Mouse (Mus musculus): Measurements from ENCODE around the gene Gadd45b. TPM values are rescaled to one million over a fixed set of nuclear protein-coding genes. Genes with fewer than 3 reads are reported as not detected.

Gadd45b gene
- polyA plus RNA-seq, 1 experiment from 2014 or later = 9.0 TPM

GRCm38 (mm10) chr10:80938831-80939550, 9.1 kb downstream of the Gadd45b start:
- no peaks in the 10 kb centered on the region for H3K36me3 ChIP-seq
- ATAC-seq (ENCODE audit: low FRiP score) = peak; percentile 39
- peak overlapping the region; percentile 35 for H3K4me3 ChIP-seq (replicated peaks)
- peak overlapping the region; percentile 37; the same call in 1 of the 2 replicates for H3K9ac ChIP-seq (replicated peaks)
- H3K4me2 ChIP-seq = peak overlapping the region; percentile 73
- peaks cover 31% of the 10 kb centered on the region for H3K27me3 ChIP-seq (replicated peaks)
- H3K4me1 ChIP-seq = peaks cover 61% of the 10 kb centered on the region
- no peaks in the 10 kb centered on the region for H3K9me3 ChIP-seq (replicated peaks)
- 10% methylated on average over 15 of the region's 15 CpGs for WGBS
- H3K27ac ChIP-seq (replicated peaks) = peak overlapping the region; percentile 80

- Histone ChIP-seq H3K27me3 (replicated peaks) (peaks cover 24% of the 10 kb centered on the region), H3K4me3 (replicated peaks) (peak overlapping the region; percentile 35), H3K36me3 (no peaks in the 10 kb centered on the region), H3K4me2 (peak overlapping the region; percentile 73), H3K9ac (replicated peaks) (peak overlapping the region; percentile 37), H3K9me3 (replicated peaks) (no peaks in the 10 kb centered on the region), H3K27ac (replicated peaks) (peak overlapping the region; percentile 80), H3K4me1 (peaks cover 59% of the 10 kb centered on the region)
- ATAC-seq (ENCODE audit: low FRiP score) = peak; percentile 76
- 3% methylated on average over 28 of the region's 28 CpGs for WGBS
These were observed 9.8 kb downstream of the Gadd45b start for GRCm38 (mm10) chr10:80939671-80940070.

- WGBS = 35% methylated on average over 8 of the region's 8 CpGs
- Histone ChIP-seq H3K4me2 (peak overlapping the region; percentile 73), H3K4me1 (peaks cover 56% of the 10 kb centered on the region), H3K4me3 (replicated peaks) (peak overlapping the region; percentile 35; the same call in 1 of the 2 replicates), H3K9ac (replicated peaks) (peak overlapping the region; percentile 37; the same call in 1 of the 2 replicates), H3K36me3 (no peaks in the 10 kb centered on the region), H3K27ac (replicated peaks) (peak overlapping the region; percentile 80), H3K9me3 (replicated peaks) (no peaks in the 10 kb centered on the region), H3K27me3 (replicated peaks) (peaks cover 18% of the 10 kb centered on the region)
- ATAC-seq (ENCODE audit: low FRiP score) = no peak
These were observed 10.6 kb downstream of the Gadd45b start for GRCm38 (mm10) chr10:80940320-80940987.

- Histone ChIP-seq H3K27me3 (replicated peaks) (peaks cover 15% of the 10 kb centered on the region), H3K9ac (replicated peaks) (no peak overlapping the region), H3K9me3 (replicated peaks) (no peaks in the 10 kb centered on the region), H3K4me1 (peaks cover 51% of the 10 kb centered on the region), H3K27ac (replicated peaks) (0 out of 2 replicates have a peak overlapping the region, but pooled peaks have one; percentile 80), H3K4me3 (replicated peaks) (no peak overlapping the region), H3K4me2 (peak overlapping the region; percentile 73; the same call in 1 of the 2 replicates), H3K36me3 (no peaks in the 10 kb centered on the region)
- no peak for ATAC-seq (ENCODE audit: low FRiP score)
- WGBS = 90% methylated on average over 2 of the region's 2 CpGs
These were observed 11.1 kb downstream of the Gadd45b start for GRCm38 (mm10) chr10:80940988-80941347.

- Histone ChIP-seq H3K4me1 (peaks cover 36% of the 10 kb centered on the region), H3K27ac (replicated peaks) (no peak overlapping the region), H3K27me3 (replicated peaks) (no peaks in the 10 kb centered on the region; the same call in 1 of the 2 replicates), H3K9me3 (replicated peaks) (no peaks in the 10 kb centered on the region), H3K9ac (replicated peaks) (no peak overlapping the region), H3K36me3 (no peaks in the 10 kb centered on the region), H3K4me3 (replicated peaks) (no peak overlapping the region), H3K4me2 (no peak overlapping the region)
- 74% methylated on average over 8 of the region's 8 CpGs for WGBS
- ATAC-seq (ENCODE audit: low FRiP score) = no peak
These were observed 13.0 kb downstream of the Gadd45b start for GRCm38 (mm10) chr10:80942919-80943318.

- H3K27ac ChIP-seq (replicated peaks) = no peak overlapping the region
- no peak overlapping the region for H3K4me3 ChIP-seq (replicated peaks)
- no peak for ATAC-seq (ENCODE audit: low FRiP score)
- H3K9me3 ChIP-seq (replicated peaks) = no peaks in the 10 kb centered on the region
- H3K36me3 ChIP-seq = no peaks in the 10 kb centered on the region
- peaks cover 29% of the 10 kb centered on the region for H3K4me1 ChIP-seq
- WGBS = 75% methylated on average over 9 of the region's 9 CpGs
- no peak overlapping the region for H3K9ac ChIP-seq (replicated peaks)
- no peaks in the 10 kb centered on the region for H3K27me3 ChIP-seq (replicated peaks)
- H3K4me2 ChIP-seq = no peak overlapping the region
These were observed 13.8 kb downstream of the Gadd45b start for GRCm38 (mm10) chr10:80943701-80944100.

- H3K4me3 ChIP-seq (replicated peaks) = no peak overlapping the region
- no peak overlapping the region for H3K27ac ChIP-seq (replicated peaks)
- ATAC-seq (ENCODE audit: low FRiP score) = no peak
- H3K36me3 ChIP-seq = no peaks in the 10 kb centered on the region
- H3K4me1 ChIP-seq = peaks cover 24% of the 10 kb centered on the region
- 82% methylated on average over 5 of the region's 5 CpGs for WGBS
- no peak overlapping the region for H3K9ac ChIP-seq (replicated peaks)
- H3K27me3 ChIP-seq (replicated peaks) = no peaks in the 10 kb centered on the region
- H3K4me2 ChIP-seq = no peak overlapping the region
- H3K9me3 ChIP-seq (replicated peaks) = no peaks in the 10 kb centered on the region
These were observed 14.4 kb downstream of the Gadd45b start for GRCm38 (mm10) chr10:80944231-80944630.

GRCm38 (mm10) chr10:80946684-80947437, 17.0 kb downstream of the Gadd45b start:
- H3K36me3 ChIP-seq = no peaks in the 10 kb centered on the region
- no peak overlapping the region for H3K9ac ChIP-seq (replicated peaks)
- ATAC-seq (ENCODE audit: low FRiP score) = no peak
- H3K4me2 ChIP-seq = no peak overlapping the region
- no peak overlapping the region for H3K27ac ChIP-seq (replicated peaks)
- WGBS = 67% methylated on average over 14 of the region's 14 CpGs
- no peaks in the 10 kb centered on the region for H3K27me3 ChIP-seq (replicated peaks)
- H3K4me1 ChIP-seq = 0 out of 2 replicates have a peak, but pooled peaks cover 4% of the 10 kb centered on the region
- no peaks in the 10 kb centered on the region for H3K9me3 ChIP-seq (replicated peaks)
- H3K4me3 ChIP-seq (replicated peaks) = no peak overlapping the region

- no peak overlapping the region for H3K9ac ChIP-seq (replicated peaks)
- no peak overlapping the region for H3K4me3 ChIP-seq (replicated peaks)
- no peaks in the 10 kb centered on the region for H3K9me3 ChIP-seq (replicated peaks)
- H3K36me3 ChIP-seq = no peaks in the 10 kb centered on the region
- H3K27ac ChIP-seq (replicated peaks) = no peak overlapping the region
- H3K27me3 ChIP-seq (replicated peaks) = no peaks in the 10 kb centered on the region
- 65% methylated on average over 2 of the region's 2 CpGs for WGBS
- no peak overlapping the region for H3K4me2 ChIP-seq
- 0 out of 2 replicates have a peak, but pooled peaks cover 4% of the 10 kb centered on the region for H3K4me1 ChIP-seq
- ATAC-seq (ENCODE audit: low FRiP score) = no peak
These were observed 17.9 kb downstream of the Gadd45b start for GRCm38 (mm10) chr10:80947802-80948201.

GRCm38 (mm10) chr10:80948570-80948969, 18.7 kb downstream of the Gadd45b start:
- Histone ChIP-seq H3K9me3 (replicated peaks) (no peaks in the 10 kb centered on the region), H3K27ac (replicated peaks) (no peak overlapping the region), H3K4me2 (no peak overlapping the region), H3K36me3 (no peaks in the 10 kb centered on the region), H3K4me3 (replicated peaks) (no peak overlapping the region), H3K27me3 (replicated peaks) (no peaks in the 10 kb centered on the region), H3K9ac (replicated peaks) (no peak overlapping the region), H3K4me1 (0 out of 2 replicates have a peak, but pooled peaks cover 4% of the 10 kb centered on the region)
- no peak for ATAC-seq (ENCODE audit: low FRiP score)
- WGBS = 26% methylated on average over 6 of the region's 6 CpGs

GRCm38 (mm10) chr10:80949081-80949480, 19.2 kb downstream of the Gadd45b start:
- Histone ChIP-seq H3K9ac (replicated peaks) (no peak overlapping the region), H3K9me3 (replicated peaks) (no peaks in the 10 kb centered on the region), H3K4me2 (no peak overlapping the region), H3K4me3 (replicated peaks) (no peak overlapping the region), H3K36me3 (no peaks in the 10 kb centered on the region), H3K4me1 (0 out of 2 replicates have a peak, but pooled peaks cover 4% of the 10 kb centered on the region), H3K27me3 (replicated peaks) (no peaks in the 10 kb centered on the region), H3K27ac (replicated peaks) (no peak overlapping the region)
- ATAC-seq (ENCODE audit: low FRiP score) = no peak
- WGBS = 76% methylated on average over 3 of the region's 3 CpGs

All from neural tube, embryonic 15.5 days (tissue).